Mouse (Mus musculus) C3H10T1/2 (cell line): ENCODE data around the gene Fndc4. TPM values are rescaled to one million over a fixed set of nuclear protein-coding genes. Genes with fewer than 3 reads are reported as not detected.

Experiments used
- polyA plus RNA-seq, 2 experiments: library from polyadenylated mRNA; unstranded; fragments of >200 nt; fragmentation: generic; extraction: Trizol; gene quantifications; one replicate each; pipeline ENCODE4 v1.2.1; 2012; ENCODE audit warnings: missing spikeins in 2 of 2

Gene Fndc4
- 10 to 100 TPM; 18.9 to 26.1 TPM for polyA plus RNA-seq

DNA sequence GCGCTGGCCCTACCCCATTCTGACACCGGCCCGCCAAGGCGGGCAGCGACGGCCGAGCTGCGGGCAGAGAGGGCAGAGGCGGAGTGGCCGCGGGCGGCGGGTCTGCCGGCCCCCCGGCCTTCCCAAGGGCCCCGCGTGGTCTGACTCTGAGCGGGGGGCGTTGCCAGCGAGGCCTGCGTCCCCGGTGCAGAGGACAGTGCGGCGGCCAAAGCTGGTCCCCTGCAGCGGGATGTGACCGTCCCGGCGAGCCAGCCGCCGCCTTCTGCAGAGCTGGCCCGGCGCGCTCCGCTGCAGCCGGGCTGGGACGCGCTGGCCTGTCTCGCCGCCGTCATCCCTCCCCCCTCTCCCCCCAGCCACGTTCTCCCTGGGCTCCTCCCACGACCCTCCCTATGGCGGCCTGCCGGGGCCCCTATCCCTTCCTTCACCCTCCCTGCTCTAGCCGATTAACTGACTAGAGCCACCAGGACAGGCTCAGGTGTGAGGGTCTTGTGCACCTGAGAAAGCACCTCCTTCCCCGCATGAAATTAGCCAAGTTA lies at the start of gene Fndc4:
Gene Fndc4, minus strand, starts transcription at position 475 of the 536 bp plus-strand sequence.

DNA sequence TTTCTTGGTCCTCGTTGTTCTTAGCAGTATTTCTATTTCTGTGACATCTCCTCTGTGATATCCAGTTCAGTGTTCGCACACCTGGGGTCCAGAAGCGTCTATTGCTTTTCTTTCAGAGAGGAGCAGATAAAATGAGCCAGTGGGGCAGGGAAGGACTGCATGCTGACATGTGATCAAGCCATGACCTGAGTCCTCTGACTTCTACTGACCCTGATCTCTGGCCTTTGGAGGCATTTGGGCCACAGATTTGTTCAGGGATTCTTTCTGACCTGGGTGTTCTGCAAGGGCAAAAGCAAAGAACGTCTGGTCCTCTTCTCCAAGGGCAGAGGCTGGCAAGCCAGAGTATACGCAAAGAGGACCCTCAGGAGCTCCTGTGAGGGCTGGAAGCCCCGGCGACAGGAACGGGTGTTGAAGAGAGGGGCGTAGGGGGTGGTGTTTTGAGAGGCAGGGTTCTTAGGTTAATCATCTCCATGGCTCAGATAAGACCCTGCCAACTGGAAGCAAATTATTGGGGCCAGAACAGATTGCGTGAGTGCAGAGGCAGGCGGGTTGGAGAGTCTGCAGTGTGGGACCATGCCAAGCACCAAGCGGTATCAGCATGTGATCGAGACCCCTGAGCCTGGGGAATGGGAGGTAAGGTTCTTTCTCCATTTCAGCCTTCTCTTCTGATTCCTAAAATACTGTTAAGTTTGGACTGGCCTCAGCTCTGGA lies 1.3 kb upstream of the Fndc4 start, which contains the start of gene Gckr:
Gene Gckr, plus strand, starts transcription at position 397 of the 711 bp plus-strand sequence.

DNA sequence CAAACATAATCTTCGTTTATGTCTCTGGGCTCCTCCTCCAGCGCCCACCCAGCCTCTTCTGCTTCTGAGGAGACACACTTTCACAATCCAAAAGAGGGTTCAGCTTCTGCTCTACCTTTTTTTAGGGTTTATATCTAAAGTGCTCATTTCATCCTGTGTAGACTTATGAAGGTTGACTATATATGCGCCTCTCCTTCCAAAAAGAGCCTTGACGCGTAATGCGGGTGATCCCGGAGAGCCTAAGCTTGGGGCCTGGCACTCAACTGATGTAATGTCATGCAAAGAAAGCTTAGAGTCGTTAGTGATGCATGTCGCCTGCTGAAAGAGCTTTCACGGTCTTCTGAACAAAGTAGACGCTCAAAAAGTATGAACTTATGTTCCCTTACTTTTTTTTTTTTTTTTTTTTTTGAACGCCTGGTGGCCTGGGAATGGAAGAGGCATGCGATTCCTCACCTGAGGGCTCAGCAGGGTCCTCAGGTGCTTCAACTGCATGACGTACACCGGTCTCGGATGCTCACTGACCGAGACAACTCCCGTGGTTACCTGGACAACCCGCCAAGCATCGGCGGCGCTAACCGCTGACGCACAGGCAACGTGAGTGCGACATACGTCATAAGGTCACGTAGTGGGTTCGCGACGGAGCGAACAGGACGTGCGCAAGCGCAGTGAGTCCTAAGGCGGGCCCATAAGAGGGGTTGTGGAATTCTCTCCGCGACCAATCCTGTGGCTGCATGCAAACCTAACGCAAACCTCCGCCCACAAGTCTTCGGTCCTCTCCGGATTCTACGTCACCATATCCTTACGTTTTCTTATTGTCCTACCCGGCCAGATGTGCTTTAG lies 5.1 kb downstream of the Fndc4 start, which contains the start of gene Ift172:
Gene Ift172, minus strand, starts transcription at position 596 of the 840 bp plus-strand sequence.

DNA sequence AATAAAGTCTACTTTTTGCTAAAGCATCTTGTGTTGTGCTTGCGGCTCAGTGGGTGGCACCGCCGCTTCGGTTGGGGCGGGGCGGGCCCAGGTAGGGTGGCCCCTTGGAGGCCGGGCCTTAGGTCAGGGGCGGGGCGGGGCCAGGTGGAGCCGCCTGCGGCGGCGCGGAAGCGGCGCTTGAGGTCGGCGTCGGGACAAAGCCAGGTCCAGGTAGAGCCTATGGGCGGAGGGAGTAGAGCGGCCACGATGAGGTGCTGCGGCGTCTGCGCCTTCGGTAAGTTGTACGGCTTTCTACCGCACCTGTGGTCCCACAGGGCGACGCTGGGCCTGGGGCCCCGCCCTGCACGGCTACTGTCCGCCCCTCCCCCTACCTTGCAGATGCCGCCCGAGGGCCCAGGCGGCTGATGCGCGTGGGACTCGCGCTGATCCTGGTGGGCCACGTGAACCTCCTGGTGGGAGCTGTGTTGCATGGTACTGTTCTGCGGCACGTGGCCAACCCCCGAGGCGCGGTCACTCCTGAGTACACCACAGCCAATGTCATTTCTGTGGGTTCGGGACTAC lies 44.3 kb downstream of the Fndc4 start, which contains the start of gene Krtcap3:
Gene Krtcap3, plus strand, starts transcription at position 151 of the 561 bp plus-strand sequence.

Other genes starting within 250 kb of the Fndc4 start
- 100 to 1,000 TPM in 1 of 2 experiments, 10 to 100 TPM in 1; 87.3 to 332 TPM for gene Atraid, start 247.8 kb downstream of the Fndc4 start, polyA plus RNA-seq
- gene Slc5a6, start 247.2 kb downstream of the Fndc4 start, polyA plus RNA-seq: 1 to 10 TPM; 4.7 to 5.6 TPM
- 10 to 100 TPM; 17.9 to 34.9 TPM for gene Cad, start 241.3 kb downstream of the Fndc4 start, polyA plus RNA-seq
- gene Dnajc5g, start 189.8 kb downstream of the Fndc4 start, polyA plus RNA-seq: not detected
- gene Slc30a3, start 187.8 kb downstream of the Fndc4 start, polyA plus RNA-seq: 1 to 10 TPM in 1 of 2 experiments, under 1 TPM in 1; 0.47 to 3.0 TPM
- gene Trim54, start 179.4 kb downstream of the Fndc4 start, polyA plus RNA-seq: under 1 TPM; 0.04 to 0.61 TPM
- not detected for gene Ucn, start 157.3 kb downstream of the Fndc4 start, polyA plus RNA-seq
- 10 to 100 TPM; 21.8 to 85.3 TPM for gene Mpv17, start 141.8 kb downstream of the Fndc4 start, polyA plus RNA-seq
- gene Gm29609, start 116.2 kb downstream of the Fndc4 start, polyA plus RNA-seq: 1 to 10 TPM in 1 of 2 experiments, under 1 TPM in 1; 0.32 to 2.0 TPM
- gene Gtf3c2, start 115.9 kb downstream of the Fndc4 start, polyA plus RNA-seq: 10 to 100 TPM; 17.7 to 36.2 TPM
- 100 to 1,000 TPM; 166 to 169 TPM for gene Snx17, start 102.9 kb downstream of the Fndc4 start, polyA plus RNA-seq
- 10 to 100 TPM; 36.4 to 57.5 TPM for gene Eif2b4, start 102.7 kb downstream of the Fndc4 start, polyA plus RNA-seq
- gene Zfp513, start 93.8 kb downstream of the Fndc4 start, polyA plus RNA-seq: 10 to 100 TPM in 1 of 2 experiments, 1 to 10 TPM in 1; 8.8 to 22.4 TPM
- 100 to 1,000 TPM in 1 of 2 experiments, 10 to 100 TPM in 1; 90.1 to 144 TPM for gene Ppm1g, start 75.4 kb downstream of the Fndc4 start, polyA plus RNA-seq
- 100 to 1,000 TPM in 1 of 2 experiments, 10 to 100 TPM in 1; 54.1 to 114 TPM for gene Nrbp1, start 55.2 kb downstream of the Fndc4 start, polyA plus RNA-seq
- gene Gm9970, start 54.8 kb downstream of the Fndc4 start, polyA plus RNA-seq: under 1 TPM in 1 of 2 experiments, not detected in 1; 0.33 TPM
- gene Krtcap3, start 44.4 kb downstream of the Fndc4 start, polyA plus RNA-seq: 1 to 10 TPM in 1 of 2 experiments, under 1 TPM in 1; 0.06 to 4.5 TPM
- gene Ift172, start 5.0 kb downstream of the Fndc4 start, polyA plus RNA-seq: 10 to 100 TPM in 1 of 2 experiments, 1 to 10 TPM in 1; 6.9 to 36.9 TPM
- not detected for gene Gckr, start 1.4 kb upstream of the Fndc4 start, polyA plus RNA-seq
- gene Zfp512, start 156.4 kb upstream of the Fndc4 start, polyA plus RNA-seq: 10 to 100 TPM in 1 of 2 experiments, 1 to 10 TPM in 1; 1.8 to 20.1 TPM
- under 1 TPM in 1 of 2 experiments, not detected in 1; 0.06 TPM for gene 4930548H24Rik, start 189.7 kb upstream of the Fndc4 start, polyA plus RNA-seq
- 10 to 100 TPM; 13.4 to 20.4 TPM for gene Gpn1, start 198.7 kb upstream of the Fndc4 start, polyA plus RNA-seq
- gene Slc4a1ap, start 230.9 kb upstream of the Fndc4 start, polyA plus RNA-seq: 10 to 100 TPM in 1 of 2 experiments, 1 to 10 TPM in 1; 4.6 to 21.0 TPM
- gene Supt7l, start 231.7 kb upstream of the Fndc4 start, polyA plus RNA-seq: 10 to 100 TPM in 1 of 2 experiments, 1 to 10 TPM in 1; 4.0 to 16.8 TPM